Mouse (Mus musculus) liver, postnatal 0 days (tissue): ENCODE measurements around the gene Hoxc8. TPM values are rescaled to one million over a fixed set of nuclear protein-coding genes. Genes with fewer than 3 reads are reported as not detected.
A peak's percentile ranks its signal among the peaks of the same experiment; 100 is the strongest.

Source experiments
- ATAC-seq: fragments of 200-750 bp; cut with Nextera tagmentation; 2 replicates; pipeline ENCODE4 v1.8.0; 2017; ENCODE audit warnings: mild to moderate bottlenecking, moderate library complexity
- DNase-seq: peaks from one replicate; pipeline ENCODE4 v3.0.0-alpha.2; 2016
- H3K27ac ChIP-seq: fragments of 300-500 bp; sonication (generic); 2 replicates; pipeline ENCODE4 v1.5.1; 2014; ENCODE audit warnings: antibody characterized with exemption, moderate library complexity, mild to moderate bottlenecking, low read depth
- H3K27me3 ChIP-seq: fragments of 300-500 bp; sonication (generic); 2 replicates; pipeline ENCODE4 v1.6.1; 2014; ENCODE audit warnings: low read length, control low read depth, mixed read lengths; ENCODE audit not compliant: insufficient read depth
- H3K36me3 ChIP-seq: fragments of 300-500 bp; sonication (generic); replicated peaks from 2 replicates; pipeline ENCODE4 v1.6.1; 2014; ENCODE audit warnings: mild to moderate bottlenecking, control low read depth, low read length, moderate library complexity, mixed read lengths; ENCODE audit not compliant: insufficient read depth
- H3K4me1 ChIP-seq: fragments of 300-500 bp; sonication (generic); 2 replicates; pipeline ENCODE4 v1.6.1; 2014; ENCODE audit warnings: antibody characterized with exemption, mild to moderate bottlenecking, control low read depth; ENCODE audit not compliant: insufficient read depth
- H3K4me2 ChIP-seq: fragments of 300-500 bp; sonication (generic); 2 replicates; pipeline ENCODE4 v1.6.1; 2014; ENCODE audit warnings: low read depth, mild to moderate bottlenecking, low read length, moderate library complexity, mixed read lengths
- H3K4me3 ChIP-seq: fragments of 300-500 bp; sonication (generic); 2 replicates; pipeline ENCODE4 v1.5.1; 2014; ENCODE audit warnings: low read depth, low read length
- H3K9ac ChIP-seq: fragments of 300-500 bp; sonication (generic); replicated peaks from 2 replicates; pipeline ENCODE4 v1.6.1; 2014; ENCODE audit warnings: mild to moderate bottlenecking, moderate library complexity
- H3K9me3 ChIP-seq: fragments of 300-500 bp; sonication (generic); 2 replicates; pipeline ENCODE4 v1.6.1; 2016; ENCODE audit warnings: mild to moderate bottlenecking, control low read depth, low read length, mixed read lengths
- CTCF ChIP-seq: sonication (generic); IDR thresholded peaks from 2 replicates; pipeline ENCODE4 v1.5.1; 2016; ENCODE audit warnings: antibody characterized with exemption, low read depth
- EP300 ChIP-seq: IDR thresholded peaks from 2 replicates; pipeline ENCODE4 v1.6.1; 2016; ENCODE audit warnings: antibody characterized with exemption, low read depth, mild to moderate bottlenecking
- WGBS: fragments of 180-500 bp; shearing (Covaris S2); extraction: QIAGEN DNeasy Blood & Tissue Kit; methylation state at CpG from one replicate; pipeline ENCODE4 v1.1.7; 2014; ENCODE audit not compliant: insufficient replicate concordance; 5-methylcytosine and 5-hydroxymethylcytosine counted together
- microRNA counts: library from miRNA; unstranded; fragments of <30 nt; microRNA quantifications from one replicate; lab custom pipeline; 2015
- microRNA-seq: library from miRNA; unstranded; fragments of <30 nt; microRNA quantifications from one replicate; pipeline ENCODE4, GENCODE M21; 2016
- polyA plus RNA-seq: library from polyadenylated mRNA; unstranded; fragments of >200 nt; fragmentation: Nextera tagmentation; extraction: Ambion mirVana; gene quantifications from 2 replicates; pipeline ENCODE4 v1.2.1, GENCODE M21; 2015

Gene Hoxc8
- polyA plus RNA-seq, 1 experiment from 2014 or later = not detected

DNA sequence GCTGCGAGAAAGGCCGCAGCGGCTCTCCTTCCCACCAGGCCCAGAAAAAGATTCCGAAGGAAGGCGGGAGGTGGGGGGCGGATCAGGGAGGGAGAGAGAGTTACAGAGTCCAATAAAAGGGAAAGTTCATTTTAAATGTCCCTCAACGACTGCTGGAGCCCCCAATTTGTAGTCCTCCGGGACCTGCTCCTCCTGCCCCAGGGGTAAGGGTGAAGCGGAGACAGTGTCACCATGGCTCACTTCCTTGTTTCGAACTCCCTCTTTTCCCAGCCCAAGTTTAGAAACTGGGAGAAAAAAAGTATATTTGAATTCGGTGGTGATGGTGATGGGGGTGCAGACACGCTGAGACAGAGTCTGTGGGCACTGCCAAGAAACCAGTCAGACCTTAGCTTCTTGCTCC, 50.2 kb downstream of the Hoxc8 start:
- Histone ChIP-seq H3K9me3 (no peaks in the 10 kb centered on the region), H3K4me2 (no peak overlapping the region), H3K36me3 (no peaks in the 10 kb centered on the region), H3K27ac (no peak overlapping the region), H3K4me1 (no peaks in the 10 kb centered on the region), H3K9ac (no peak overlapping the region), H3K27me3 (peaks cover 83% of the 10 kb centered on the region), H3K4me3 (no peak overlapping the region)
- no peak for ATAC-seq
- TF ChIP-seq EP300 (no peak), CTCF (no peak)
- 18% methylated on average over 12 of the region's 12 CpGs for WGBS
- DNase-seq = no peak

DNA sequence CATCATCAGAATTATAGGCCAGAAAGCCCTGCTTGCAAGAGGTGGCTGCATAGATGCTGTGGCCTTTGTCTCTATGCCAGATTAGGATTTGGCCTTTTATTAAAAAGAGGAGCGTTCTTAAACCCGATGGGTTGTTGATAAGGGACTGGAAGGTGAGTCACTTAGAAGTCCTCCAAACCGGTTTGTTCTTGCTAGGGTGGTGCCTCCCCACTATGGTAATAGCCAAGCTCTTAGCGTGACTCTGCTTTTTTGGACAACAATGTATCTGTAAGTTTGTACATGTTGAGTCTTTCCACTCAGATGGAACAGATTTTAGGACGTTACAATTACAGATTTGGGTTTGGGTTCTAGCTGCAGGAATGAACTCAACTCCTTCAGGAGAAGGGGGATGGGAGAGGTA, 51.2 kb downstream of the Hoxc8 start:
- H3K4me3 ChIP-seq = no peak overlapping the region
- no peaks in the 10 kb centered on the region for H3K4me1 ChIP-seq
- peaks cover 82% of the 10 kb centered on the region for H3K27me3 ChIP-seq
- H3K27ac ChIP-seq = no peak overlapping the region
- no peak overlapping the region for H3K4me2 ChIP-seq
- no peak for TF ChIP-seq EP300
- no peak for TF ChIP-seq CTCF
- DNase-seq = no peak
- H3K9me3 ChIP-seq = no peaks in the 10 kb centered on the region
- no peaks in the 10 kb centered on the region for H3K36me3 ChIP-seq
- WGBS = 21% methylated on average over 5 of the region's 5 CpGs
- no peak for ATAC-seq
- H3K9ac ChIP-seq = no peak overlapping the region

DNA sequence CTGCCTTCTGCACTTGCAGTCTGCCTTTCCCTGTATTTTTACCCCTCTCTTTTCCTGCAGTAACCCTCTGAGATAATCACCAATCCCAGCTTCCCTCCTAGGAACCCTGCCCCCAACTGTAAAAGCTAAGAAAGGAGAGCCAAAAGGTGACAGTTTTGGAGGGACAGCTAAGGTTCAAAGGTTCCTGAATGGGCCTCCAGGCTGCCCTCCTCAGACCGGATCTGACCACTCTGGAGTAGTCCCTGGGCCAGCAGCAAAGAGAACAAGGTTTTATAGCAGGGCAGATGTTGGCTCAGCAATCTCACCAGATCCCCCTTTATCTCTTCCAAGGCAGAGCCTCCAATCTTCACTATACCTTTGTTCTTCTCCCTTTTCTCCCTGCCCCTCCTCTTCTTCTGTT, 51.8 kb downstream of the Hoxc8 start:
- no peak for DNase-seq
- TF ChIP-seq EP300 = no peak
- no peak for TF ChIP-seq CTCF
- H3K36me3 ChIP-seq = no peaks in the 10 kb centered on the region
- H3K4me2 ChIP-seq = no peak overlapping the region
- H3K27ac ChIP-seq = no peak overlapping the region
- H3K27me3 ChIP-seq = peaks cover 78% of the 10 kb centered on the region
- H3K4me3 ChIP-seq = no peak overlapping the region
- no peaks in the 10 kb centered on the region for H3K9me3 ChIP-seq
- 29% methylated on average over 1 of the region's 1 CpGs for WGBS
- no peaks in the 10 kb centered on the region for H3K4me1 ChIP-seq
- no peak overlapping the region for H3K9ac ChIP-seq
- no peak for ATAC-seq

MicroRNA genes within 50 kb of the gene (microRNA counts, 519-probe panel; counts per million panel counts)
- microRNA mmu-miR-615-3p (lab: Ali Mortazavi, UCI) (not detected), microRNA mmu-miR-615-5p (lab: Ali Mortazavi, UCI) (not detected)

Small RNA genes within 50 kb of the gene (microRNA-seq; reads per million reads assigned to microRNA genes)
- gene Mir196a-2 = 1.2 reads per million
- 21.9 reads per million, percentile 27 among the genes with 10 or more reads in this experiment for gene Mir615

Other genes with a start within 250 kb of the Hoxc8 start
- not detected in 2 replicates for gene Hoxc13, start 69.5 kb upstream of the Hoxc8 start, polyA plus RNA-seq
- gene Hoxc12, start 53.9 kb upstream of the Hoxc8 start, polyA plus RNA-seq = not detected in 2 replicates
- not detected in 2 replicates for gene Hoxc11, start 36.2 kb upstream of the Hoxc8 start, polyA plus RNA-seq
- not detected in 2 replicates for gene Hoxc10, start 23.8 kb upstream of the Hoxc8 start, polyA plus RNA-seq
- gene Hoxc5, start 23.2 kb upstream of the Hoxc8 start, polyA plus RNA-seq = not detected in 2 replicates
- gene Hoxc9, start 14.2 kb upstream of the Hoxc8 start, polyA plus RNA-seq = not detected in 2 replicates
- gene Hoxc6, start 7.7 kb downstream of the Hoxc8 start, polyA plus RNA-seq = not detected in 2 replicates
- gene Hoxc4, start 28.3 kb downstream of the Hoxc8 start, polyA plus RNA-seq = 0.07 and 0.11 TPM in 2 replicates
- 3.6 and 3.8 TPM in 2 replicates for gene Smug1, start 176.5 kb downstream of the Hoxc8 start, polyA plus RNA-seq
- 19.0 and 23.3 TPM in 2 replicates for gene Cbx5, start 249.2 kb downstream of the Hoxc8 start, polyA plus RNA-seq
- gene Hnrnpa1, start 249.8 kb downstream of the Hoxc8 start, polyA plus RNA-seq = 126 and 151 TPM in 2 replicates